Mouse (Mus musculus): ENCODE measurements around the gene Gm13271.
"Not testable (repeated sequence)": the region's sequence is repeated elsewhere in the genome, so short reads cannot be mapped to it uniquely, and the experiment has no call there.

GRCm38 (mm10) chr4:88791250-88791649 is 36.6 kb downstream of the Gm13271 start, which contains the start of gene Gm13278:
- not testable (repeated sequence) for TF ChIP-seq CTCF (IDR thresholded peaks at IDR 0.05; ENCODE audit: borderline replicate concordance, insufficient read depth, low read length); POLR2A (IDR thresholded peaks at IDR 0.05; ENCODE audit: low read depth, low read length)

Data from embryonic fibroblast, embryonic 13.5 days (primary cell).